Mouse (Mus musculus) ES-E14 (cell line): Measurements from ENCODE around the gene Pdia5.

Source experiments
- CHD2 ChIP-seq: IDR thresholded peaks from 2 replicates; pipeline ENCODE4 v1.6.1; 2014; ENCODE audit warnings: mild to moderate bottlenecking, low read depth, low read length, inconsistent platforms
- HCFC1 ChIP-seq: IDR thresholded peaks from 2 replicates; pipeline ENCODE4 v1.6.1; 2012; ENCODE audit warnings: low read length, inconsistent platforms, borderline replicate concordance; ENCODE audit not compliant: insufficient read depth
- MAFK ChIP-seq: IDR thresholded peaks from 2 replicates; pipeline ENCODE4 v1.6.1; 2014; ENCODE audit warnings: mild to moderate bottlenecking, low read depth, low read length, inconsistent platforms; ENCODE audit not compliant: insufficient read depth
- ZC3H11A ChIP-seq: IDR thresholded peaks from 2 replicates; pipeline ENCODE4 v1.6.1; 2012; ENCODE audit warnings: low read depth, mild to moderate bottlenecking, inconsistent platforms, low read length, borderline replicate concordance
- ZNF384 ChIP-seq: IDR thresholded peaks from 2 replicates; pipeline ENCODE4 v1.6.1; 2012; ENCODE audit warnings: low read depth, low read length, inconsistent platforms

DNA sequence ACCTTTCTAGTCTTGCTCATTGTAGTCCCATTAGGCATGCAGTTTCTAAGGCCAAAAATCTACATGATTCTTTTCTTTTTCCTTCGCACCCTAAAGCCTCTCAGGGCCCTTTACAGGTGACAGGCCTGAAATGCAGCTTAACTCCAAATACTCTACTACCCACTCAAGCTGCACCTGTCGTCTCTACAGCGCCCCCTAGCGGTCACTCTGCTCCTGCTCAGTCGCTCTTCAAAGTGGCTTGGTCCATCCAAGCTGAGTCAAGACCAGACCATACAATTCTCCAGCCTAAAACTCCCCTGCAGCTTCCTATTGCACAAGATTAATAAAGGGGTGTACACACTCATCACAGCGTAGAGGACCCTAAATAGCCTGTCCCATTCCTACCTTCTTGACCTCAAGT is 130.1 kb downstream of the Pdia5 start:
- no peak for TF ChIP-seq ZNF384
- no peak for TF ChIP-seq MAFK
- no peak for TF ChIP-seq ZC3H11A
- no peak for TF ChIP-seq HCFC1
- no peak for TF ChIP-seq CHD2
